Mouse (Mus musculus) C2C12 (cell line): ENCODE data around the gene Ano10.

Source experiments
- CTCF ChIP-seq: IDR thresholded peaks from one replicate; pipeline ENCODE4 v1.5.1; 2011; ENCODE audit not compliant: control insufficient read depth, insufficient read depth, insufficient read length
- MAX ChIP-seq: IDR thresholded peaks from one replicate; pipeline ENCODE4 v1.6.1; 2011; ENCODE audit warnings: mild to moderate bottlenecking, control low read depth
- MYOD1 ChIP-seq: IDR thresholded peaks from one replicate; pipeline ENCODE4 v1.6.1; 2011; ENCODE audit warnings: low read depth; ENCODE audit not compliant: control insufficient read depth, insufficient read length
- USF1 ChIP-seq: IDR thresholded peaks from one replicate; pipeline ENCODE4 v1.6.1; 2011; ENCODE audit warnings: low read depth, mild to moderate bottlenecking, control low read depth, moderate library complexity

GRCm38 (mm10) chr9:122173405-122174233 is 120.6 kb downstream of the Ano10 start:
- TF ChIP-seq MYOD1 (no peak), CTCF (no peak), USF1 (no peak), MAX (no peak)
